Mouse (Mus musculus) CD4-positive, CD25-positive, alpha-beta regulatory T cell, adult 2 months (primary cell): Measurements from ENCODE around the gene Abcc6.
"Not testable (repeated sequence)": the region's sequence is repeated elsewhere in the genome, so short reads cannot be mapped to it uniquely, and the experiment has no call there.

Source experiments
- DNase-seq: peaks from one replicate; pipeline ENCODE4 v3.0.0-alpha.2; 2012; ENCODE audit warnings: low read depth, low spot score

Abcc6 gene

GRCm38 (mm10) chr7:45939836-45940235, 90.3 kb downstream of the Abcc6 start:
- no peak for DNase-seq

- peak; percentile 91 for DNase-seq
These were observed 95.0 kb downstream of the Abcc6 start for GRCm38 (mm10) chr7:45935114-45935513.

DNA sequence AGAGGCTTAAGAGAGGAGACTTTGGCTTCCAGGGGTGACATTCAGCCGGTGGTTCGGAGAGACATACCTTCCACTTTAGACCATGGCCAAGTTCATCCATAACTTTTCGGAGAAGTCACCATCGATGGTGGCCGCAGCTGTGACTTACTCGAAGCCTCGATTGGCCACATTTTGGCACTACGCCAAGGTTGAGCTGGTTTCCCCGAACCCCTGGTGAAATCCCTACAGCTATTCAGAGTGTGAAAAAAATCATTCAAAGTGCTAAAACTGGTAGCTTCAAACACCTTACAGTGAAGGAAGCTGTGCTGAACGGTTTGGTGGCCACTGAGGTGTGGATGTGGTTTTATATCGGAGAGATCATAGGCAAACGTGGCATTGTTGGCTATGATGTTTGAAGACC, 96.3 kb downstream of the Abcc6 start:
- DNase-seq, result not testable (repeated sequence)

DNA sequence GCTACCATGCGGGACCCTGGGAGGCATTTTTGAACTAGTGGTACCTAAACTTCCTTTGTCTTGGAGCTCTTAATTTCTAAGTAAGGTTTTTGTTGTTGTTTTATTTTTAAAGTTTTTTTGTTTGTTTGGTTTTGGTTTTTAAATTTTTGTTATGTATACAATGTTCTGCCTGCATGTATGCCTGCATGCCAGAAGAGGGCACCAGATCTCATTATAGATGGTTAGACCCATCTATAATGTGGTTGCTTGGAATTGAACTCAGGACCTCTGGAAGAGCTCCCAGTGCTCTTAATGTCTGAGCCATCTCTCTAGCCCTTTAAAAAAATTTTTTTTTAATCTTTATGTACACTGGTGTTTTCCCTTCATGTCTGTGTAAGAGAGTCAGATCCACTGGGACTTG, 100.4 kb downstream of the Abcc6 start:
- DNase-seq, result no peak

GRCm38 (mm10) chr7:45928626-45929295, 101.3 kb downstream of the Abcc6 start:
- no peak for DNase-seq

DNA sequence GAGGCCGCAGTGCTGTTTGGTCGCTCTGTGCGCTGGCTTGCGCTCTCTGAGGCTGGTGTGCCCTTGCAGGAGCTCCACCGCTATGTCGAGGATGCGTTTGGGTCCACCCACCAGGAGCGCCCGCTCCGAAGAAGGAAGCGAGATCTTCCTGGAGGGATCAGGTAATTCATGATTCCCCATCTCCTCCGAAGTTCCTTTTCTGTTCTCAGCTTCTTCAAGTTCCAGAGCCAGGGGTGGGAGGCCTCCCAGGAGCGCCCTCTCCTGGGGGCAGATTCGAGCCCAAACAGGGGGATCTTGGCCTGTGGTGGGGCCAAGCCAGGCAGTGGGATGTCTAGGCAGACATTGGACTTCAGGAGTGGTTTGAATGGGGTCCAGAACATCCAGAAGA, 105.7 kb downstream of the Abcc6 start:
- peak; percentile 61 for DNase-seq

DNA sequence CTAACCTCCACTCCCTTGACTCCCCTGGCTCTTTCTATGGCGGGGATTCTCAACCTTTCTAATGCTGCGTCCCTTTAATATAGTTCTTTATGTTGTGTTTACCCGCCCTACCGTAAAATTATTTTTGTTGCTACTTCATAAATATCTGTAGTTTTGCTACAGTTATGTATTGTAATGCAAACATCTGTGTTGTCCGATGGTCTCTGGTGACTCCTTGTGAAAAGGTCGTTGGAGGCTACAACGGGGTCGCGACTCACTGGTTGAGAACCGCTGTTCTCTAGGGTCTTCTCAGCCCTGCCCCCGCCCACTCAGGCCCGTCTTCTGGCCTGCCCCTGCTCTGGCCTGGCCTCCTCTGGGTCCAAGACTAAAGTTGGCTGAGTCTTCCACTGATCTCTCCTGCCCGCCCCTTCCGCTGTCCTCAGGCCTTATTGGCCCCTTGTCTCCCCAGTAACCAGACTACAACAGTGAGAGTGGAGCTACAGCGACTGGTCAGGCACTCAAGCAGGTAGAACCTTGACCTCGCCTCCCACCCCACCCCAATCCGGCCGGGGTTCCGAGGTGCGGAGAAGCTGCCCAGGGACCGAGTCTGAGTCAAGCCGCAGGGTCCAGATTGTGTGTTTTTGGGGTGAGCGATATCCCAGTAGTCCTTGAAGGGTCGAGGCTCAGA, 106.2 kb downstream of the Abcc6 start, which contains the start of gene Ccdc114:
Gene Ccdc114 (plus strand): TSS at position 311 of the 667 bp plus-strand sequence.
- DNase-seq, result peak; percentile 55

- peak; percentile 98 for DNase-seq
These were observed 107.0 kb downstream of the Abcc6 start for GRCm38 (mm10) chr7:45922928-45923761.

- DNase-seq, result no peak
These were observed 108.0 kb downstream of the Abcc6 start for GRCm38 (mm10) chr7:45921950-45922600.

- DNase-seq, result peak; percentile 81
These were observed 108.9 kb downstream of the Abcc6 start, which contains the start of gene Emp3 for GRCm38 (mm10) chr7:45921242-45921621. Emp3 (minus strand) TSS chr7:45921404.

DNA sequence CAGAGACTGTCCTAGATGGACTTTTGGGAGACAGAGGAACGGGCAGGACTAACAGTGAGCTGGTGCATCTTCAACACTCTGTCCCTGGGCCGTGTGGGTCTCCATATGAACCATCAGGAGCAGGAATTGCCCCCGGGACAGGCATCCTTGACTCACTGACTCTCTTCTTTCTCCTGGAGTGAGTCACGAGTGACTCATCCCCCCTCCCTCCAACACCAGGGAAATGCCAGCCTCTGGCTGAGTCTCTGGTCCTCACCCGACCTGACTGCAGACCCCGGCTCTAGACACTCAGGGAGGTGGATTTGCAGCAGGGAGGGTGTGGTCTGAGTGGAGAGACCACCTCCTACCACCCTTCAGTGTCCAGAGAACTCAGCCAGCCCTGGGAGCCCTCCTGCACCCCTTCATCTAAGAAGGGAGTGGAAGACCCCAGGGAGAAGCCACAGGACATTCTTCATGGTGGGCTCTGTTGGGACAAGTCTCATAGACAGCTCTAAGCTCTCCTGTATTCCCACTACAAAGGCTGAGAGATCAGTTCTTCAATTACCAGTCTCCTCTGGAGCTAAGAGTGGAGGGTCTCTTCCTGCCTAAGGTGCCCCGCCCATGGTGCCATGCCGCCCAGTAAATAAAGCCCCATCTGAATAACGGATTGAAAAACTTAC, 109.4 kb downstream of the Abcc6 start:
- DNase-seq, result peak; percentile 48

- peak; percentile 27 for DNase-seq
These were observed 110.3 kb downstream of the Abcc6 start for GRCm38 (mm10) chr7:45919761-45920160.

DNA sequence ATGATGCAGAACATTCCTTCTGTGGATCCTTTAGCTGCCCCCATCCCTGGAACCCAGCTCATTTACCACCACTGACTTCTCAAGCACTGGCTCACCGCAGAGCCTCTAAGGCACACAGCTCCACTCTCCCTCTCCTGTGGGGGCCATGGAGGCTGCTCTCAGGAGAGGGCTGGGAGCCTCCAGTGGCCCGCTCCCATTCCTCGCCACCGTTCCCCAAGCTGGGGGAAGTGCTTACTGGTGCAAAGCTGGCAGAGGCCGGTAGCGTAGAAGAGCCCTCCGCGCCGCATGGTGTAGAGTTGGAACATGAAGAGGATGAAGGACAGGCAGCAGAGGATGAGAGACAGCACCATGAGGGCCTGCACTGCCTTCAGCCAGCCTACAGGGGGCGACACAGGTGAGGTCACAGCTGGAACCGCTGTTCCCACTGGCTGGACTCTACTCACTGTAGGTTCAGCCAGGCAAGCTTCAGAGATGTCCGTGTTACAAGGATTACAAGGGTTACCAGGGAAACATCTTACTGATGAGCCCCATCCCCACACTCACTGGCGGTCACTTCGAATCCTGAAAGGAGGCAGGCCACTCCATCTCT, 110.9 kb downstream of the Abcc6 start:
- DNase-seq, result peak; percentile 65

DNA sequence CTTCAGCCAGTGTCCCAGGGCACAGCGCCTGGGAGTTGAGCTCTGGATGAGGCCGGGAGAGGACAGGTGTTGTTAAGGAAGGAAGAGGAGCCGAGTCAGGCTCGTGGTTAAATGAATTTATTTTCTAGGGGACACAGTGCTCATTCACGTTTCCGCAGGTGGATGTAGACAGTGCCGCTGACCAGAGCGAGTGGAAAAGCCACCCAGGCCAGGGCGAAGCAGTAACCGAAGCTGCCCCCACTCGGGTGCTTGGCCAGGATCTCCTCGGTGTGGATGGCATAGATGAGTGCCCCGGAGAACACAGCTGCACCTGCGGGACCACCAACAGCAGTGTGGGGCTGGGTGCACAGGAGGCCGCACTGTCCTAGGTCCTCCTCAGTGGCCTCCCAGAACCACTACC, 112.2 kb downstream of the Abcc6 start:
- DNase-seq, result no peak
